Mouse (Mus musculus): ENCODE data around the gene Rpl37. TPM values are rescaled to one million over a fixed set of nuclear protein-coding genes. Genes with fewer than 3 reads are reported as not detected.

Rpl37 gene
- polyA plus RNA-seq, 1 experiment from 2014 or later: 562 TPM

DNA sequence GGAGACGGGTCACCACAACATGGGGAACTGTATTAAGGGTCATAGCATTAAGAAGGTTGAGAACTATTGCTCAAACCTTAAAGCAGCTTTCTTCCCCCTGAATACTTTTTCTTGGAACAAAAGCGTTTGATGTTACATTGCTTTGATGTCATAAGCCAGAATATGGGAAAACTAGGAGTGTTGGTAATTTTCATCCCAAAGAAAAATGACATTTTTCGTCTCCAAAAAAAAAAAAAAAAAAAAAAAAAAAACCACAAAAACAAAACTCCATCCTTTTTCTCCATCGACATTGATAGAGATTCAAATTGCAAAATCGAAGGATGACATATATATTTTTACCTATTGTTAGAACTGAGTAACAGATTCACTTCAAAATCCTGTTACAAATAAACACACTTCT is 26.3 kb downstream of the Rpl37 start:
- Histone ChIP-seq H3K4me2 (replicated peaks) (no peak overlapping the region), H3K27me3 (no peaks in the 10 kb centered on the region), H3K4me1 (peaks cover 19% of the 10 kb centered on the region), H3K9me3 (no peaks in the 10 kb centered on the region), H3K4me3 (no peak overlapping the region), H3K27ac (no peak overlapping the region), H3K9ac (no peak overlapping the region), H3K36me3 (no peaks in the 10 kb centered on the region; the same call in 1 of the 2 replicates)
- 70% methylated on average over 5 of the region's 5 CpGs for WGBS
- ATAC-seq (ENCODE audit: low FRiP score, low read depth): no peak

DNA sequence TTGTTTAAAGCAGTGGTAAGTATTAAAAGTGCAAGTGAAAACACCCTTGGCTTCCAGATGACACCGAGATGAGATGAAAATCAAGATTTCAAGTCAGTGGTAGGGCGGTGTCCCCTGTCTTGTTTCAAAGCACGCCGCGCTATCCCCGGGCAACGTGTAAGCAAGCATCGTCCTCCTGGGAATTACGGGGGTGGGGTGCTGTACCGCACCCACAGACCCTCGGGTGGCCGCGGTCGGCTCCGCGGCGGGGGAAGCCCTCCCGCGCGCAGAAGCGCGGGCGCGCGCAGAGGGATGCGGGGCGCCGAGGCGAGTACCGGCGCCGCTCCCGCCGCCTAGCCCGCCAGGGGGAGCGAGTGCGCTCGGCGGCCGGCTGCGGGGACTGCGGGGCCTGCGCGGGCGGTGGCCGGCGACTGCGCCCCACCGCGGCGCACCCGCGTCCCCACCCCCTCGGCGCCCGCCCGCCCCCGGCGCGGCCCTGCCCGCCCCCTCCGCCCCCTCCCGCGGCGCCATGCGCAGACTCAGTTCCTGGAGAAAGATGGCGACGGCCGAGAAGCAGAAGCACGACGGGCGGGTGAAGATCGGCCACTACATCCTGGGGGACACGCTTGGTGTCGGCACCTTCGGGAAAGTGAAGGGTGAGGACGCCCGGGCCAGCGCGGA is 27.0 kb downstream of the Rpl37 start, which contains the start of gene Prkaa1:
Gene Prkaa1 (plus strand): TSS at position 501 of the 660 bp plus-strand sequence.
- Histone ChIP-seq H3K36me3 (no peaks in the 10 kb centered on the region; the same call in 1 of the 2 replicates), H3K4me3 (peak within 1 kb of the TSS; percentile 85), H3K27ac (peak within 1 kb of the TSS; percentile 85), H3K4me2 (replicated peaks) (peak within 1 kb of the TSS; percentile 76), H3K9ac (peak within 1 kb of the TSS; percentile 89), H3K4me1 (peaks cover 21% of the 10 kb centered on the region), H3K9me3 (no peaks in the 10 kb centered on the region), H3K27me3 (no peaks in the 10 kb centered on the region)
- ATAC-seq (ENCODE audit: low FRiP score, low read depth): peak; percentile 92
- under 1% methylated on average over 51 of the region's 80 CpGs for WGBS

DNA sequence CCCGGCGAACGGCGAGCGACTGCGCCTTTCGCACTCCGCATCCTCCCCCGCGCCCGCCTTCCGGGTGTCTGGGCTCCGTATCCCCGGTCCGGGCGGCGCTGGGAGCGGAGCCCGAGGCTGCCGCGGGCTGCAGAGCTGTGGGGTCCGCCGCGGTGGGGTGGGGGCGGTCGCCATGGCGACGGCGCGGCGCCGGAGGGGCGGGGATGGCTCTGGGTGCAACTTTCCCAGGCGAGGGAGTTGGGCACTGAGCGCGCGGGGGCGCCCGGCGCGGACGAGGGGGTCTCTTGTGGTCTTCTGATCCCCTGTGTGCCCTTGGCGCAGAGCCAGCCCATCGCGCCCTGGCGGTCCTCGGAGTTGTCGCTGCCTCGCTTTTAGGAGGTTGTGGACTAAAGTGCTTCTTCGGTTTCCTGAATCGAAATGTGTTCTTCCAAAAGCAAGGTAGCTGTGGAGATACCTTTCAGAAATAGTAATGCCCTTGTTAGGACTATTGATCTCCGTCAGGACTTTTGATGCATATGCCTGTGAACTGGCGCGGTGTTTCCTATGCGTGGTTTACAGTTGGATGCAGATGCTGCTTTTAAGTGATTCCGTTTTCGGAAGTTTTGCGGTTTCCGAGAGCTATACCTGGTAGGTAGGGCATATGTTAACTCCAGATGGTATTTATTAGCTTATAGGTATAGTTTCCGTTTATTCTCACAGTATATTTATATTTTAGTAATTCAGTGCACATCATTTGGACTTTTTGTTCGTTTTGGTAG is 27.8 kb downstream of the Rpl37 start:
- Histone ChIP-seq H3K4me3 (peak overlapping the region; percentile 85), H3K4me1 (peaks cover 28% of the 10 kb centered on the region), H3K9me3 (no peaks in the 10 kb centered on the region), H3K27me3 (no peaks in the 10 kb centered on the region), H3K4me2 (replicated peaks) (peak overlapping the region; percentile 76), H3K9ac (peak overlapping the region; percentile 89), H3K36me3 (no peaks in the 10 kb centered on the region; the same call in 1 of the 2 replicates), H3K27ac (peak overlapping the region; percentile 85)
- 1% methylated on average over 53 of the region's 61 CpGs for WGBS
- ATAC-seq (ENCODE audit: low FRiP score, low read depth): peak; percentile 90

DNA sequence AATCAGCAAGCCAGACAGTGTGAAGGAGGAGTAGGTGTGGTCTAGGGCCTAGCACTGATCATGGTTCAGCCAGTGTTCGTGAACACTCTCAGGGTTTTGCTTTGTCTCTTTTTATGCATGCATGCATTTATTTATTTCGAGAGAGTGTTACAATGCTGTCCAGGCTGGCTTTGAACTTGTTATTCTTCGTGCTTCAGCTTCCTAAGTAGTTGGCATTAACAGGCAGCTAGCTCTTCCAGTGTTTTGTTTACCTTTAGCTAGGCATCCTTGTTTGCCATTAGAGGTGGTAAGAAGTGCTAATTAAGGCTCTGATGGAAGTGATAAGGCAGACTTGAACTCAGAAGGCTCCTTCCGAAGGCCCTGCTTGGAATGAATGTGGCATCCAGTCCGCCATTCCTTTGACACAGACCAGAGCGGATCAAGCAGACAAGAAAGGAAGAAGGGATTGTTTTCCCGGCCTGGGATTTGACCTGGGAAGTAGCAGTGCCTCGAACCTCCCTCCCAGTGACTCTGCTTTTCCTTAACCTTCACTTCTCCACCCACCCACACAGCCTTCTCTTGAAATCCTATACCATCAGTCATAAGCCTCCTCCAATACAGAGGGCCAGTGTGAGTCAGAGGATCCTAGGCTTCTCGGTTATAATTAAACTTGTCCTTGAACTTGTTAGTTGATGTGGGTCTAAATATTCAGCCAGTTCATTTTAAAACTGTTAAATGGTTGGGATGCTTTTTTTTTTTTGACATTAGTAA is 28.9 kb downstream of the Rpl37 start:
- Histone ChIP-seq H3K4me1 (peaks cover 37% of the 10 kb centered on the region), H3K36me3 (no peaks in the 10 kb centered on the region; the same call in 1 of the 2 replicates), H3K9me3 (no peaks in the 10 kb centered on the region), H3K4me2 (replicated peaks) (peak overlapping the region; percentile 76), H3K27me3 (no peaks in the 10 kb centered on the region), H3K27ac (no peak overlapping the region), H3K4me3 (peak overlapping the region; percentile 85), H3K9ac (peak overlapping the region; percentile 89)
- no peak for ATAC-seq (ENCODE audit: low FRiP score, low read depth)
- 37% methylated on average over 9 of the region's 9 CpGs for WGBS

DNA sequence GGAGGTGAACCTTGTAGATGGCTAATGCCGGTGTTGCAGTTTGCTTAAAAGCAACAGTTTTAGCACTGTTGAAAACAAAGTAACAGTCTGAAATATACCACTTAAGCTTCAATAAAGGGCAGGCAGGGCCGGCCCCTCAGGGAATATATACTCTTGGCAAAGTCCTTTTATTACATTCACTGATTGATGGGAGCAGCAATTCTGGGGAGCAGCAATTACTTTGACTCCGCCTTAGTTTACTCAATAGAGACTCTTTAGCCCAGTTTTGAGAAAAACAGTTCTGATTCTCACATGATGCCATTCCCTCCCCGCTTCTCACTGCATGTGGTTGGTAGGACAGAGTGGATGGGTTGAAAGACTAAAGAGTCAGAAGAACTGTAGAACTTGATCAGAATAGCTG is 32.7 kb downstream of the Rpl37 start:
- Histone ChIP-seq H3K27me3 (no peaks in the 10 kb centered on the region), H3K9me3 (no peaks in the 10 kb centered on the region), H3K27ac (peak overlapping the region; percentile 12; the same call in 1 of the 2 replicates), H3K9ac (no peak overlapping the region), H3K36me3 (no peaks in the 10 kb centered on the region; the same call in 1 of the 2 replicates), H3K4me2 (replicated peaks) (peak overlapping the region; percentile 46), H3K4me3 (no peak overlapping the region), H3K4me1 (peaks cover 38% of the 10 kb centered on the region)
- 30% methylated on average over 4 of the region's 4 CpGs for WGBS
- no peak for ATAC-seq (ENCODE audit: low FRiP score, low read depth)

DNA sequence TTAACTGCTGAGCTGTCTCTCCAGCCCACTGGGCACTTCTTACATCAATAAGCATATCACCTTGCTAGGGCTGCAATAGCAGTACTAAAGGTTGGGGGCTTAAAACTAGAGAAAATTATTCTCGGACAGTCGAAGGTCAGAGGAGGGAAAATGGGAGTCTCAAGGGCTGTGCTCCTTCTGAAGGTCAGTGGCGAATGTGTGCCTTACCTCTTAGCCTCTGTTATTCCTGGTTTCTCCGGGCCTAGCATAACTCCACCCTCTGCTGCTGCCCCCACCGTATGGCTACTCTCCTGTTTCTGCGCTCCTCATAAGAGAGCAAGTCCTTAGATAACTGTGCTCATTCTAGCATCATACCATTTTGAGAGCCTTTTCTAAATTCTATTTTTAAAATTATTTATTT is 35.7 kb downstream of the Rpl37 start:
- WGBS: 93% methylated on average over 6 of the region's 6 CpGs
- no peaks in the 10 kb centered on the region for H3K27me3 ChIP-seq
- H3K4me3 ChIP-seq: no peak overlapping the region
- no peak overlapping the region for H3K27ac ChIP-seq
- H3K9ac ChIP-seq: no peak overlapping the region
- H3K9me3 ChIP-seq: no peaks in the 10 kb centered on the region
- ATAC-seq (ENCODE audit: low FRiP score, low read depth): no peak
- H3K4me2 ChIP-seq (replicated peaks): no peak overlapping the region
- H3K36me3 ChIP-seq: no peaks in the 10 kb centered on the region
- H3K4me1 ChIP-seq: peaks cover 38% of the 10 kb centered on the region

DNA sequence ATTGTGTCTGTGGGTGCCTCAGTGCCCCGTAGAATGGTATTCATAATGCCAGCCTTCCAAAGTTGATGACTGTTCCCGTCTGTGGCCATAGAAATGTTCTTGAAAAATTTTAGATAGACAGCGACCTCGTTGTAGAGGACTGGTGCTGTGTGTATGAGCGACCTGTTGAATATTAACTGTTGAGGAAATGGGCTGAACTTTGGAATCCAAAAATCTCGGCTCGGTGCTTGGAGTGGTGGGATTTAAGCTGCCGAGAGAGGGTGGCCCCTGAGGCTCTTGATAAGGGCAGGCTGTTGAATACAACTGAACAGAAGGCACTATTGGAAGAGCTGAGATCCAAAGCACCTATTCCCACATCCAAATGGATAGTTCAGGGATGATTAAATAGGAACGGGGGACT is 38.2 kb downstream of the Rpl37 start:
- ATAC-seq (ENCODE audit: low FRiP score, low read depth): no peak
- Histone ChIP-seq H3K4me3 (no peak overlapping the region), H3K4me1 (peaks cover 18% of the 10 kb centered on the region), H3K9me3 (no peaks in the 10 kb centered on the region), H3K27me3 (no peaks in the 10 kb centered on the region), H3K4me2 (replicated peaks) (no peak overlapping the region), H3K27ac (no peak overlapping the region), H3K9ac (no peak overlapping the region), H3K36me3 (no peaks in the 10 kb centered on the region)
- 84% methylated on average over 9 of the region's 9 CpGs for WGBS

DNA sequence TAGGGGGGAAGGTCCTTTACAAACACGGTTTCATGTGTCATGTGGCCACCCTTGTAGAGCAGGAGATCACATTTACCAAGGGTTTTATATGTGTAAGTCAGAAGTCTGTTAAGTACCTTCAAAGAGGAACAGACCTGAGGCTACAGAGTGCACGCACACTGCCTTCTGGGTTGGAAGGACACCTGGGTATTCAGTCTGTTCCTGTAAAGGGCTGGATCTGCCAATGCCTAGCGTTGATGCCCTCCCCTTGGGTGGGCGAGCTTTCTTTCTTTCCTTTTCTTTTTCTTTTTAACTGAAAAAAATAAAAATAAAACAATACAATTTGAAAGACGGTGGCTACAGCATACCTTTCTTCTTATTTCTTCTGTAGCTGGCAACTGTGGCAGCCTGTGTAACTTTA is 38.6 kb downstream of the Rpl37 start:
- no peak overlapping the region for H3K4me3 ChIP-seq
- ATAC-seq (ENCODE audit: low FRiP score, low read depth): no peak
- no peaks in the 10 kb centered on the region for H3K9me3 ChIP-seq
- H3K9ac ChIP-seq: no peak overlapping the region
- no peak overlapping the region for H3K27ac ChIP-seq
- peaks cover 1% of the 10 kb centered on the region; the same call in 1 of the 2 replicates for H3K36me3 ChIP-seq
- no peaks in the 10 kb centered on the region for H3K27me3 ChIP-seq
- no peak overlapping the region for H3K4me2 ChIP-seq (replicated peaks)
- H3K4me1 ChIP-seq: peaks cover 15% of the 10 kb centered on the region
- WGBS: 55% methylated on average over 5 of the region's 5 CpGs

DNA sequence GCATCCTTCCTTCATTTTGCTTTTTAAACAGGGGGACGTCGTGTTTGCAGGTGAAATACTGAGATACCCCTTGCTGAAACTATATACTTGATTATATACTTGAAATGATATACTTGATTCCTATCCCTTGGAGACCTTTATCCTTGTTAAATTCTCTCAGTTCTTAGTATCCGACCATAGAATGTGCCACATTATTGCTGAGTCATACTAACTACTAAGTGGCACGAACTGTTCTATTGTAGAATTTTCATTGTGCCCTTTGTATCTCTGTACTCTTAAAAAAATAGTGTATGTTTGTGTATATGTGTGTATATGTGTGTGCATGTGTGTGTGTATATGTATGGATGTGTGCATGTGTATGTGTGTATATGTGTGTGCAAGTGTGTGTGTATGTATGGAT is 39.9 kb downstream of the Rpl37 start:
- WGBS: 89% methylated on average over 4 of the region's 4 CpGs
- ATAC-seq (ENCODE audit: low FRiP score, low read depth): no peak
- Histone ChIP-seq H3K4me2 (replicated peaks) (no peak overlapping the region), H3K27me3 (no peaks in the 10 kb centered on the region), H3K27ac (no peak overlapping the region), H3K36me3 (peaks cover 9% of the 10 kb centered on the region), H3K9me3 (no peaks in the 10 kb centered on the region), H3K9ac (no peak overlapping the region), H3K4me1 (peaks cover 13% of the 10 kb centered on the region), H3K4me3 (no peak overlapping the region)

DNA sequence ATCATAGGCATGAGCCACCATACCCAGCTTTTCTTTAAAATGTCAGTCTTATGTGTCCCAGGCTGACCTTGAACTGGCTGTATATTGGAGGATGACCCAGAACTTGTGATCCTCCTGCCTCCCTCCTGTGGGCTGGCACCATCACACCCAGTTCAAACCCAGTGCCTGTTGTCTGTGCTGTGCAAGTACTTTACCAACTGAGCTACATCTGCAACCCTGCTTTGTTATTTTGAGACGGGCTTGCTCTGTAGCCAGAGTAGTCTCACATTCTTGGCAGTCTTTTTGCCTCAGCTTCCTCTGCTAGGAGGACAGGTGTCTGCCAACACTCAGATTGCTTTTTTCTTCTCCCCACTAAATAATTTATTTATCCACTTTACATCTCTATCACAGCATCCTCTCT is 40.9 kb downstream of the Rpl37 start:
- no peak for ATAC-seq (ENCODE audit: low FRiP score, low read depth)
- Histone ChIP-seq H3K4me2 (replicated peaks) (no peak overlapping the region), H3K9ac (no peak overlapping the region), H3K4me3 (no peak overlapping the region), H3K27ac (no peak overlapping the region), H3K27me3 (no peaks in the 10 kb centered on the region), H3K9me3 (no peaks in the 10 kb centered on the region), H3K4me1 (peaks cover 13% of the 10 kb centered on the region), H3K36me3 (peaks cover 16% of the 10 kb centered on the region)
- 77% methylated on average over 1 of the region's 1 CpGs for WGBS

DNA sequence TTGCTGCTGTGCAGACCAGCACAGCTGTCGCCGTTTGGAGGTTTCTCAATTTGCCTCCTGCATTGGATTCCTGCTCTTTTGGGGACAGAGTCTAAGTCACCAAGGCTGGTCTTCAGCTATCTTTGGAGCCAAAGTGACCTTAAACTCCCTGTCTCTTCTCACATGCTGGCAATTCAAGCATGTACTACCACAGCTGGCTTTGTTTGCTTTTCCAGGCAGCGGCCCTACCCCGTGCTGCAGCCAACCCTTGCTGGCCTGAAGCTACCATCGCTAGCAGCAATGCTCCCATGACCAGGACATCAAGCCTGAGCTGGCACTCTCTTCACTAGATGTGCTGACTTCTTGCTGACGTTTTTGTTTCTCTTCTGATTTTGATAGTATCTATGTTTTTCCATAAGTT is 42.4 kb downstream of the Rpl37 start:
- no peak overlapping the region for H3K4me2 ChIP-seq (replicated peaks)
- 85% methylated on average over 6 of the region's 6 CpGs for WGBS
- H3K27me3 ChIP-seq: no peaks in the 10 kb centered on the region
- no peaks in the 10 kb centered on the region for H3K9me3 ChIP-seq
- no peak overlapping the region for H3K9ac ChIP-seq
- ATAC-seq (ENCODE audit: low FRiP score, low read depth): no peak
- H3K4me3 ChIP-seq: no peak overlapping the region
- peaks cover 13% of the 10 kb centered on the region for H3K4me1 ChIP-seq
- H3K36me3 ChIP-seq: peaks cover 28% of the 10 kb centered on the region
- H3K27ac ChIP-seq: no peak overlapping the region

All from limb, embryonic 13.5 days (tissue).